Mouse (Mus musculus) lung, postnatal 14 days (tissue): Measurements from ENCODE around the gene Gm128.
"Not testable (repeated sequence)": the region's sequence is repeated elsewhere in the genome, so short reads cannot be mapped to it uniquely, and the experiment has no call there.

Source experiments
- DNase-seq: peaks from one replicate; pipeline ENCODE4 v3.0.0; 2021

Gene Gm128

DNA sequence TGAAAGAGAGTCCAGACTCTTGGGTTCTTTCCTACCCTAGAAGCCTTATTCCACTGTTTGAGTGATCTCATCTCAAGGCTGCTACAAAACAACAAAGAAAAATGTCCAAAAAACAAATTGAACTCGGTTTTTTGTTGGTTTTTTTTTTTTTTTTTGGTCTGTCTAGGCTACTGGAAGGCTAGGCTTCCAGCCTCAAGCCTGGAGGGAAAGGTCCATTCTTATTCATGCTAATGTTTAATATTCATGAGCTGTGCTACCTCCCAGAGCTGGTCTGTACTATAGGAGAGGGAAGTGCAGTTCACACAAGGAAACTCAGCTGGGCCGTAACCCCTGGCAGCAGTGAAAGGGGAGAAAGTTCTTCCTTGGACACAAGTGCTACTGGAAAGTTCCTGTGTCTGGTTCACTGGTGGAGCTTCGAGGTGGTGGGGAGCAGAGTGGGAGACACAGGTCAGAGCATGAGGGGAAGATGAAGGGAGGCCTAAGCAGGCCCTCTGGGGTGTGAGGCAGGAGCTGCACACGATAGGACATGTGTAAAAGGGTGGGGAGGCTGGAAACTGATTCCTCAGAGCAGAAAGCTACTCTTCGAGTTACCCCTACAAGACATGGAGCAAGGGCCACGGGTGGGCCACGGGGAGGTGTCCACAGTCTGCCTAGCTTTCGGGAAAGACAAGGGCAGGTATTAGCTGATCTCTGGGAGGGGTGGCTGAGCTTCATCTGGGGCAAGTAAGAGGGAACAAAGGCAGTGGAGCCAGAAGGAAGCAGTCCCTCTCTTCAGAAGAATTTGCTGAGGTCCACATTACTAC, 10.7 kb downstream of the Gm128 start:
- no peak for DNase-seq

DNA sequence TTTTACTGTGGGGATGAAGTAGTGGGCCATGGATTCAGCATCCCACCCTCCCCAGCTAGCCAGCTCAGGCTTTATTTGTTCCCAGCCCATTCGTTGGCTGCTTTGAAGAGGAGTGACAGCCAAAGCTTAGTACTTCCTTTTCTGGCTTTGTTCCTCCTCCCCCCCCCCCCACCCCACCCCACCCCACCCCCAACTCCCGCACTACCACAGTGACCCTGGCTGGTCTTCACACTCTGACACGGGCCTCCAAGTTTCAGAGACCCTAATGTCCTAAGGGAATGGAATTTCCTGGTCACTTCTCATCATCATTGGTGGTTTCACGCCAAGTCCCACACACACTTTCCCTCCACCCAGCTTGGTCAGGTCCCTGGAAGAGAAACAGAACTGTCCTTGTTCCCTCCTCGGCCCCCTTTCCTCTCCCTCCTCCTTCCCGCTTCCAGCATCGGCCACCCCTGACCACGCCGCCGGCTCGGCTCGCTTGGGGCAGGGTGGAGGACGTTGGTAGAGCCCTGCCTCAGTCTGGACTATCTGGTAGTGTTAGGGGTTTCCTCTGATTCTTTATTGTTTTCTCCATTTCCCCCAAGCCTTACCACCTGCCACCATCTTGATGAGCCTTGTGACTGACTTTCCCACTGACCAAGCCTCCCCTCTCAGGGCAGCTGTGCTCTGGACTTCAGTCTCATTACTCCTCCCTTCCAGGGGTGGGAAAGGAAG, 11.5 kb downstream of the Gm128 start:
- peak; percentile 52 for DNase-seq

DNA sequence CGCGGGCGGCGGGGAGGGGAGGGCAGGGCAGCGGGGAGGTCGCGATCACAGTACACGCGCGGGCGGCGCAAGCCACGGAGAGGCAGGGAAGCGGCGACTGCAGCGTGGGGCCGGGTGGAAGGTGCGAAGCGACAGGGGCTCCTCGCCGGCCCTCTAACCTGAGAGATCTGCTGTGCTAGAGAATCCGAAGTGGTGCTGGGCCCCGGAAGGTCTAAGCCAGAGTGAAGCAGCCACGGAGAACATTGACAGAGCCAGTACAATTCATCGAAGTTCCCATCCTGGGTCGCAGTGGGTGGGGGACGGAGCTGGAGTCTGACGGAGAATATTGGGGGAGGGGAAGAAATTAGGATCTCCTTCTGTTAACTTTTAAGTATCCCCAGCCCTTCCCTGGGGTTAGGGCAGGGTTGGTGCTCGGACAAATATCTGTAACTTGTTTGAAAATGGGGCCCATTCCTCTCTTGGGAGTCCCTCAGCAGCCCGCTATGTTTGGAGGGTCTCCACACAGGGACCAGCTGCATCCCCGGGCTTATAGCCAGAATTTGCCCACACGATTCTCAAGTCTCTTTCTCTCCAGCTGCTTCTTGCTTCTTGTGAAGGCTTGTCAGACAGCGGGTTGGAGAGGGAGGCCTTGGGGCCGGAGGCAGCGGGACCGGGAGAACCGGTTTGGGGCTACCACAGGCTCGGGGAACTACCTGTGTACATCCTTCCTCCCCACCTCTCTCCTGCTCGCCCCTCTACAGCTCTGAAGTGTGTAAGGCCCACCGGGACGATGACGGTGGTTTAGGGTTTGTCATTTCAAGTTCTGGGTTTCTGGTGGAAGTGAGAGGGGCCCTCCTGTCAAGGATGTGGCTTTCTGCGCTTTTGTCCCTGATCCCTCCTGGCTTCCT, 12.3 kb downstream of the Gm128 start:
- DNase-seq: peak; percentile 65

DNA sequence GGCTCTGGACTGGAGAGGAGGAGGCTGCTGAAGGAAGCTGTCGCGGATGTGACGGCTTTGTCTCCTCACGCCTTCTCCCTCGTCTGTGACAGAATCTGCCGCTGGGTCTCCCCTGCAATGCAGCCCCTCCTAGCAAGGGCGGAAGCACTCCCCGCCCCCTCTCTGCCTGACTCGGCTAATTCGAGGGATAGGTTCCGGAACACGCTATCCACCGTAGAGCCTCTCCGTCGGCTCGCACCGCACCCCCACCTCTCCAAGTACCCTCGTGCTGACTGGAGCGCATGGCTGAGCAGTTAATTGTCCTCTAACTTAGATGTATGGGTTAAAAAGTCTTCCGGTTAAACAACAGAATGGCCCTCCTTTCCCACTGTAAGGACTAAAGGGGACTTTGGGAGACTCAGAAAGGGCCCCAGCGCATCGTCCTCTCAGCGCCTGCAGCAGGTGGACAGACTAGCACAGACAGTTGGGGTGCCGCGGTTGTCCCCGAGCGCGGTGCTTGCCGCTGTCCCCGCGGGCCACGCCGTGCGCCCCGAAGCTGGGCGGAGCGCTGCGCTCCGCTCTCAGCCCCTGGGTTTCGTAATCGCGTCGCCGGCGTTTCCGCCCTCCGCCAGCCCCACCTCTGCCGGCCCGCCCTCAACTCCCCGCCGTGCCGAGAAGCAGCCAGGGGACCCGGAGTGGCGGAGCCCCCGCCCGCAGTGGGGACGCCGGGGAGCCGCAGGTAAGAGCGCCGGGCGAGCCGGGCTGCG, 13.1 kb downstream of the Gm128 start, which contains the start of gene Cdc42se1:
Cdc42se1 (plus strand) TSS at position 585 of the 746 bp plus-strand sequence.
- peak; percentile 90 for DNase-seq

DNA sequence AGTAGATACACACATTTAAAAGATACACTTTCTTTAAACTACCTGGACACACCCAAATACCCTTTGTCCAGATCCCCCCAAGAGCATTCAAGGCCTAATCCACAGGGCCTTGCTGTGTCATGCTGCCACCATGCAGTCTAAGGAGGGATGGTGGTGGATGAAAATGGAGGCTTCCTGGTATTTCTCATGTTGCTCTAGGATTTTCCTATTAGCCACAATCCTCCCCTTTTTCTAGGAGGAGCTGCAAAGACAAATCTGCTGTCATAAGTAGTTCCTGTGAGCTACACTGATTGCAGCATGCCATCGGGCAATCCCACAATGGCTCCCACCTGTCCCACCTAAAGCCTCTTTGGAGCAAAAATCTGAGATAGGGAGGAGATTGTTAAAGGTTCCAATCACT, 14.2 kb downstream of the Gm128 start:
- DNase-seq: no peak

DNA sequence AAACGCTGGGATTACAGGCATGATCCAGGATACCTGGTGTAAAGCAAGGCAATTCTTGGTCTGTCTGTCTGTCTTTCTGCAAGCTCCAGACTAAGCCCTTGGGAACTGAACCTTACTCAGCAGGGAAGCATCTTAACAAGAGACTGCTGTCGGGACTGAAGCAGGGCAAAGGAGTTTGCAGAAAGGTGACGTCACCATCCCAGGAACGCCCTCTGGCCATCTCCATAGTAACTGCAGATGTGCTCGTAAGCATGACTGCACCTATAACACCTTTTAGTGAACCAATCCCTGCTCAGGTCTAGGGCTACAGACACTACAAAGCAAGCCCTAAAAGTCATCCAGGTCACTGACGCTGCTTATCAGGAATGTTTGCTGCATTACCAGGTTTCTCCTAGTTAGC, 17.1 kb downstream of the Gm128 start:
- no peak for DNase-seq

DNA sequence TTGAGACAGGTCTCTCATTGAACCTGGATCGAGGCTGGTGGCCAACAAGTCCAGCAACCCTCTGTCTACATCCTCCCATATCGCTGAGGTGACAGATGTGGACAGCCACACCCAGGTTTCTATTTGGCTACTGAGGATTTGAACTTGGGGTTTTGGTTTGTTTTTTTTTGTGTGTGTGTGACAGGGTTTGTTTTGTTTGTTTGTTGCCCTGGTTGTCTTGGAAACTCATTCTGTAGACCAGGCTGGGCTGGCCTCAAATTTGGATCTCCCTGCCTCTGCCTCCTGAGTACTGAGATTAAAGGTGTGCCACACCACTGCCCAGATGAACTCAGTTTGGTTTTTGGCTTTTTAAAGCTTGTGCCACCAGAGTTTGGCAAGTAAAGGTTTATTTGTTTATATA, 18.4 kb downstream of the Gm128 start:
- no peak for DNase-seq

DNA sequence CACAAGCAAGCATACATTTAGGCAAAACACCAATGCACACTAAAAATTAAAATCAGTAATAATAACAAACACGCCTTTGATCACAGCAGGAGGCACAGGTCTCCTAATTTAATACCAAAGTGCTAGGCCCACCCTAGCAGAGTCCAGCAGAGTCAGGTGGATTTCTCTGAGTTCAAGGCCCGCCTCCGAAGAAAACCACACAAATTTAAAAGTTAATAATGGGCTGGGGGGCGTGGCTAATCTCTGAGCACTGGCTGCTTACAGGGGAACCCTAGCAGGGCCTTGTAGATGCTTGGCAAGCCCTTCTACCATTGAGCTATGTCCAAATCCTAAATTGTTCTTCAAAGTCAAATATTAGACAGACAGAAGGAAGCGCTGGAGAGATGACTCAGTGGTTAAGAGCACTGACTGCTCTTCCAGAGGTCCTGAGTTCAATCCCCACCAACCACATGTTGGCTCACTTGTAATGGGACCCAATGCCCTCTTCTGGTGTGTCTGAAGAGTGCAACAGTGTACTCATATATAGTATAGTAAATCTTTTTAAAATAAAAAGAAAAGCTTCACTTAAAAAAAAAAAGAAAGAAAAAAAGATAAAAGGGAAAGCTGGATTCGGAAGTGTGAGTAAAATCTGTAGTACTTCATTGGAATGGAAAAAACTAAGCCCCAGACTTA, 22.8 kb downstream of the Gm128 start:
- DNase-seq: no peak

DNA sequence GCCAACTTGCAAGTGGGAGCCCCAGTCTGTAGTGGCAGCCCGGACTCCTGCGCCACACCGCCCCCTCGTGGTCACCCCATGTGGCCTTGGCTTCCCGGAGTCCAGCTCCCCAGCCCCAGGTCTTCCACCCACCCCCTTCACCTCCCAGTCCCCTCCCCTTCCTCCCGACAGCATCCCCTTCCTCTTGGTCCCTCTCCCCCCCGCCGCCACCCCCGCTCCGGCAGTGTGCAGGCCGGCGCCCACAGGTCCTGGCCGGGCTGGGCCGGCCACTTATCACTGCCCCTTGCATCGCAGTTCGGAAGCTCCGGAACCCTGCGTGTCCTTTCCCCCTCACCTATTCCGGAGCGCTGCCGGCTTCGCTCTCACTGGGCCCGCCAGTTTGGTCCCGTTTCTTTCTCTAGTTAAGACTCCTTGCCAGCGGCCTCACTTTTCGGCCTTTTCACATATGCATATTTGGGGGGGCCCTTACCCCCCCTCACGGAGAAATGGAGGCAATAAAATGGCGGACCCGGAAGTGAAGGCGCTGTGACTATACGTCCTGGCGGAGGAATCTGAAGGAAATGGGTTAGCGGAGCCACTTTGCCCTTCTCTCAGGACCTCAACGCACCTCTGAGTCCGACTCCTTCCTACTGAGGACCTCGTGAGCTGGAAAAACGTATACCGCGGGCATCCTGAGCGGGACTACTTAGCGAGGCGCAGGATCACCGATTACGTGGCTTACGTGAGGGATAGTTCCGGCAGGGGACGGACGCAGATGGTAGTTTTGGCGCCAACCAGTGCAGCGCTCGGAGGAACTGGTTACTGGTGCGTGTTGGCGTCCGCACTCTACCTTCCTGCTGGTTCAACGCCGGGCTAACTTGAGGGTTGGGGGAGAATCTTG, 23.9 kb downstream of the Gm128 start, which contains the start of gene Gabpb2:
Gabpb2 (minus strand) TSS at position 662 of the 880 bp plus-strand sequence.
- peak; percentile 99 for DNase-seq

DNA sequence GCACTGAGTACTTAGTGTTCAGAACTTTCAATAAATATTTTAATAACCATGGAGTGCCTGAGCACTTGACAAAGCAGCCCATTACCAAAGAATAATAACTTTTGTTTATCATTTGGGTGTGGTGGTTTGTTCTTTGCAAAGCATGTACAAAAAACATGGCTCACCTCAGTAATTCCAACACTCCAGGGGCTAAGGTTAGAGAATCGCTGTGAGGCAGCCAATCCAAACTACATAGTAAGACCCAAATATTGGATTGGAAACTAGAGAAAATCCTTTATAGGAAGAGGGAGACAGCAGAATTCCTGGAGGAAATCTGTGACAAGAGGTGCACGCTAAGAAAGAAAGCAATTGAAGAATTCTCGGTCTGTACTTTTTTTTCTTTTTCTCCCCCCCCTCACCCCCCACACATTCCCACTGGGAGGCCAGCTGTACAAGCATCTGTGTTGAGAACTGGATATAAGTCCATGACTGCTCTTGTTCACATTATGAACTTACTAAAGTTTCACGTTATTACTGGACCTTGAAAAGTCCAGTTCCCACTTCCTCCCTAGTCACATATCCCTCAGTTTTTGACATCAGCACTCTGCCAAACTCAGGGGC, 24.6 kb downstream of the Gm128 start:
- DNase-seq: no peak

DNA sequence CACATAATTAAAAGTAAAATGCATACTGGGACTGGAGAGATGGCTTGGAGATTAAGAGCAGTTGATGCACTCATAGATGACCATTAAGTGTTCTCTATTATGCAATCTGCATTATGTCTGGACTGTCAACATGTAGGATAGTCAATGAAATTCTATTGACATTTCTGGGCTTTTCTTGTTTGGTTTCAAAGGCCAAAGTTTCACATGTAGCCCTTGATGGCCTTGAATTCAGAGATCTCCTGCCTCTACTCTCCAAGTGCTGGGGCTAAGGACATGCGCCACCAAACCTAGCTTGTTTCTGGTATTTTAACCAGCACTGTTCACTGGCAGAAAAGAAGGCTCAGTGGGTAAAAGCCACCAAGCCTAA, 27.8 kb downstream of the Gm128 start:
- DNase-seq: no peak

DNA sequence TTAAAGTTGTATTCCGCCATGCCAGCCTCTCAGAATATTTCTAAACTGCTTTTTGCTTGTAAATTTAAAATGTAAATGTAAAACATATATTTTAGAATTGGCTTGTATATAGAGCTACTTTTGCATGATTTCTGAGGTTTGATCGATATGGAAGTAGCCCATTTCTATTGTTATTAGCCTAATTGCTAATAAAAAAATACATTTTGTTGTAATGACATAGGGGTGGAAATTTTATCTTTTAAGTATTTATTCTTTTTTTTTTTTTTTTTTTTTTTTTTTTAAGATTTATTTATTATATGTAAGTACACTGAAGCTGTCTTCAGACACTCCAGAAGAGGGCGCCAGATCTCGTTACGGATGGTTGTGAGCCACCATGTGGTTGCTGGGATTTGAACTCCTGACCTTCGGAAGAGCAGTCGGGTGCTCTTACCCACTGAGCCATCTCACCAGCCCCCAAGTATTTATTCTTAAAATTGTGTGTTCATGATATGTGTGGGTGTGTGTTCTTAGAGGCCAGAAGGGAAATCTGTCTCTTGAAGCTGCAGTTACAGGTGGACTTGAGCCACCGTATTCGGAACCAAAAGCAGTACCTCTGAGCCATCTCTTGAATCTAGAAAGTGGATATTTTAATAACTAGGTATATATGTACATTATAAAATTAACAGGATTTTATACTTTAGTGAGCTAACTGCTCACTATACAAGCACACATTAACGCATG, 28.3 kb downstream of the Gm128 start:
- DNase-seq: not testable (repeated sequence)

DNA sequence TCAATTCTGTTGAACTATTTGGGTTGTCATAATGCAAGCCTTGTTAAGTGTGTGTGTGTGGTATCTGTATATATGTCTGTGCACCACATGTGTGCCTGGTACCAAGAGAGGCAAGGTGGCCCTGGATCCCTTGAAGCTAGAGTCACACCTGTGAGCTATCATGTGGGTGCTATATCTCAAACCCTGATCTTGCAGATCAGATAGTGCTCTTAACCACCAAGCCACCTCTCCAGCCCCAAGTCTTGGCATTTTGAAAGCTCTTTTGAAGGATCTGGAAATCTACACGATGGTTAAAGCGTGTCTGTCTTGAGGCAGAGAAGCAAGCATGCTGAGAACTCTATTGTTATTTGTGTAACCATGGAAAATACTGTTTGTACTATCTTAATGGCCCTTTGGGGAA, 30.8 kb downstream of the Gm128 start:
- DNase-seq: no peak

DNA sequence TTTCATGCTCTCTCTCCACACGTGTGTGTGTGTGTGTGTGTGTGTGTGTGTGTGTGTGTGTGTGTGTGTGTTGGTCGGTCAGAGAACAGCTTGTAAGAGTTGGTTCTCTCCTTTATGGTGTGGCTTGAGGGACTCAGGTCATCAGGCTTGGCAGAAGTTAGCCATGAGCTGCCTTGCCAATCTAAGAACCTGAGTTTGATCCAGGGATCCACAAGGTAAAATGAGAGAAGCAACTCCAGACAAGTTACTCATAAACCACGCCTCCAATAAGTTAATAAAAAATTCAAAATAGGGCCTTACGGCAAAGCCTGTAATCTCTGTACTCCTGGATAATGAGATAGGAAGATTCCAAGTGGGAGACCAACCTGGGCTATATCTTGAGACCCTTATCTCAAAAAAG, 33.1 kb downstream of the Gm128 start:
- DNase-seq: no peak

DNA sequence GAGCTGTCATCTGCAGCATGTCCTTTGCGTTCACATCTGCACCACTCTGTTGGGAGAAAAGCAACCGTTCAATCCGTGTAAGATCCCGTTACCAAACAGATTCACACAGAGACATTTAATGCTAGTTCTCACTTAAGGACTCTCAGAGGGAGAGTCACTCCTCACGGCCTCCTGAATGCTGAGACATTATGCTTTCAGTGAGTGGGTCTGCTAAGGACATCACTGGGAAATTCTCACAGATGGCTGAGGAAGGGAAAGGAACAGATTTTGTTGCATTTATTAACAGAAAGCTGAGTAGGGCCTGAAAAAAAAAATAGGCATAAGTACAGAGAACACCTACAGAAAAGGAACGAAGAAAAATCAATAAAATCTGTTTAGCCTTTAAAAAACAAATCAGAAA, 37.5 kb downstream of the Gm128 start:
- no peak for DNase-seq

DNA sequence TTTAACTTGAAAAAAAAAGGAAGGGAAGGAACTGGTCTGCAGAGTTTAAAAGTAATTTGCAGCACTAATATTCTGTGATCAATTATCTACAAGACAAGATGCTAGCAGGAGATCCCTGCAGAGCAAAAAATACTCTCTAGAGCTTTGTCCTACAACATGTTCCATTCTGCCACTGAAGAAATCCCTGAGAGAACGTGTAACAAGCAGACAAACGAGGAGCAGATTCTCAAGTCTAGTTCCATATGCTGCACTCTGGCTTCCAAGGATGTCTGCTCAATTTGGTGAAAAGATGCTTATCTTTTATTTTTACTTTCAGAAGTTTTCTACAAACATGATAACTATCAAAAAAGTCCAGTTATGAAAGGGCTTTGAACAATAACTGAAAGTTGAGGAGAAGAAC, 40.8 kb downstream of the Gm128 start:
- DNase-seq: no peak

DNA sequence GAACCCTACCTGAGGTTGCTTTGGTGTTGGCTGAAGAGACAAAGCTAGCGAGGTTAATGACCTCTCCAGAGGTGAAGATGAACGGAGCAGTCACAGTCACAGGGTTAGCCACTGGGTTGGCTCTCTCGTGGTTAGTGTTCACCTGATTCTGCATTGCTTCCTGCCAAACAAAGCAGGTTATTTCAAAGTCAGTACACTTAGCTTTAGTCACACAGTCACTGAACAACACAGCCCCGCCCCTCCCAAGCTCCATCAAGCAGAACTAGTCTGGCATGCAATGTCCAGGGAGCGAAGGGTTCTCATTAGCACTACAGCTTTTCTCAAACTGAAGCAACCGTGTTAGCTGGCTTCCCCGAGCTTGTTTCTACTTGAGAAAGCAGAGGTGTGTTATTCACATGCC, 41.3 kb downstream of the Gm128 start:
- DNase-seq: no peak

DNA sequence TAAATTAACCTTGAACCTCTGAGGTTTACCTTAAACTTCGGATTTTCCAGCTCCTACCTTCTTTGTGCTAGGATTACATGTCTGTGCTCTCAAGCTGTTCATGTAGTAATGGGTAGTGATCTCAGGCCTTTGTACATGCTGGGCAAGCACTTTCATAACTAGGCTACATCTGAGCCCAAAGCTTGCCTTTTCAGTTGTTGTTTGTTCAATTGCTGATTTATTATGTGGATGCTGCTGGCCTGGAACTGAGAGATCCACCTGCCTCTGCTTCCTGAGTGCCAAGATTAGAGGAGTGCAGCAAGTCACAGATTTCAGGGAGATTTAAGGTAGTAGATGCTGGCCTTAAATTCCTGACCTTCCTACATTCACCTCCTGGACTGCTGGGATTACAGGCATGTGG, 42.3 kb downstream of the Gm128 start:
- DNase-seq: no peak

DNA sequence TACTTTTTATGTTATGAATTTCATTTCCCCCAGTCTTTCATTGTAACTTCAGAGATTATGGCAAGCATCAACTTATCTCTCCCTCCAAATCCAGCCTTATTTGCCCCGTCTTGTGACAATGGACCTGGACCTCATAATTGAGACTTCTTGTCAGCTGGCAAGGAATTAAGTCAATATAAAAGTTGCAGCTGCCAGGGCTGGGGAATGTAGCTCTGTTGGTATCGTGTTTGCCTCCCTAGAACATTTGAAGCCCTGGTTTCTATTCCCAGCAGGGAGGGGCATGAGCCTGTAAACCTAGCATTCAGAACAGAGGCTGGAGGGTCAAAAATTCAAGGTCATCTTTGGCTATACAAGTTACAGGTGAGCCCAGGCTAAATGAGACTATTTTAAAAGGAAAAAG, 45.6 kb downstream of the Gm128 start:
- DNase-seq: no peak

DNA sequence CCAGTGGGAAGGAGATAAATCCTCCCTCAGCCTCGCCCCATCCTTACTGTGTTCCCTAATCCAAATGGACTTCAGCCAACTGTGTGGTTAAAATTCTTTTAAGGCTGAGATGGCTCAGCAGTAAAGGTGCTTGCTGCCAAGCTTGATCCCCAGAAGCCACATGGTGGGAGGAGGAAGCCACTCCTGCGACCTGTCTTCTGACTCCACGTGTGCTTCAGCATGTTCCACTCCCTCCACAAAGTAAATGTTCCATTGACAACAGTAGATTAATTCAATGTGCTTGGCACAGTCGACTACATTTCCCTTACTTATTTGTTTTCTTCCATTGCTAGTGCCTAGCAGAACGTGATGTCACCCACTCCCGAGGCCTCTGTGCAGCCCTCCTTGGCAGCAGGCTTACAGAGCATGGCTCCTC, 46.7 kb downstream of the Gm128 start:
- DNase-seq: no peak
